Mouse (Mus musculus) lung, postnatal 10 days (tissue): ENCODE results near the gene Il12rb2.

Source experiments
- DNase-seq: peaks from one replicate; pipeline ENCODE4 v3.0.0; 2021

The Il12rb2 gene

GRCm38 (mm10) chr6:67375982-67376391 lies at the start of gene Il12rb2:
Il12rb2 (minus strand) TSS chr6:67376188.
- DNase-seq: peak; percentile 2

GRCm38 (mm10) chr6:67421761-67422160 lies 45.8 kb upstream of the Il12rb2 start:
- no peak for DNase-seq

GRCm38 (mm10) chr6:67416557-67416956 lies 40.6 kb upstream of the Il12rb2 start:
- DNase-seq: no peak

- no peak for DNase-seq
Observed at GRCm38 (mm10) chr6:67415276-67415675, 39.3 kb upstream of the Il12rb2 start.

- no peak for DNase-seq
Observed at GRCm38 (mm10) chr6:67413378-67413777, 37.4 kb upstream of the Il12rb2 start.

GRCm38 (mm10) chr6:67405281-67405682 lies 29.3 kb upstream of the Il12rb2 start:
- DNase-seq: no peak

GRCm38 (mm10) chr6:67399551-67399950 lies 23.6 kb upstream of the Il12rb2 start:
- DNase-seq: no peak

- DNase-seq: no peak
Observed at GRCm38 (mm10) chr6:67365785-67366184, 10.2 kb downstream of the Il12rb2 start.

- no peak for DNase-seq
Observed at GRCm38 (mm10) chr6:67348065-67348464, 27.9 kb downstream of the Il12rb2 start.

GRCm38 (mm10) chr6:67339494-67339893 lies 36.5 kb downstream of the Il12rb2 start:
- DNase-seq: no peak

- DNase-seq: no peak
Observed at GRCm38 (mm10) chr6:67337943-67338342, 38.0 kb downstream of the Il12rb2 start.

- no peak for DNase-seq
Observed at GRCm38 (mm10) chr6:67323788-67324187, 52.2 kb downstream of the Il12rb2 start.

GRCm38 (mm10) chr6:67318451-67318850 lies 57.5 kb downstream of the Il12rb2 start:
- DNase-seq: peak; percentile 76

- no peak for DNase-seq
Observed at GRCm38 (mm10) chr6:67317827-67318338, 58.1 kb downstream of the Il12rb2 start.

- DNase-seq: no peak
Observed at GRCm38 (mm10) chr6:67317068-67317467, 58.9 kb downstream of the Il12rb2 start.

GRCm38 (mm10) chr6:67314697-67315096 lies 61.3 kb downstream of the Il12rb2 start:
- no peak for DNase-seq

GRCm38 (mm10) chr6:67309752-67310151 lies 66.2 kb downstream of the Il12rb2 start:
- no peak for DNase-seq

GRCm38 (mm10) chr6:67308994-67309393 lies 67.0 kb downstream of the Il12rb2 start:
- DNase-seq: no peak

- no peak for DNase-seq
Observed at GRCm38 (mm10) chr6:67303210-67303609, 72.8 kb downstream of the Il12rb2 start.

GRCm38 (mm10) chr6:67302471-67302870 lies 73.5 kb downstream of the Il12rb2 start:
- no peak for DNase-seq

- DNase-seq: no peak
Observed at GRCm38 (mm10) chr6:67301230-67301629, 74.8 kb downstream of the Il12rb2 start.

- DNase-seq: peak; percentile 9
Observed at GRCm38 (mm10) chr6:67300710-67301163, 75.3 kb downstream of the Il12rb2 start.

GRCm38 (mm10) chr6:67300300-67300699 lies 75.7 kb downstream of the Il12rb2 start:
- no peak for DNase-seq

GRCm38 (mm10) chr6:67298742-67299141 lies 77.2 kb downstream of the Il12rb2 start:
- no peak for DNase-seq

- DNase-seq: peak; percentile 14
Observed at GRCm38 (mm10) chr6:67296126-67296525, 79.9 kb downstream of the Il12rb2 start.
